Mouse (Mus musculus) embryonic fibroblast, embryonic 13.5 days (primary cell): ENCODE data around the gene Sipa1l3. TPM values are rescaled to one million over a fixed set of nuclear protein-coding genes. Genes with fewer than 3 reads are reported as not detected.

ENCODE experiments used
- H3K27ac ChIP-seq: 2 replicates; pipeline ENCODE4 v1.5.1; 2012; ENCODE audit warnings: low read length, control low read depth, inconsistent platforms; ENCODE audit not compliant: insufficient read depth
- H3K4me1 ChIP-seq: 2 replicates; pipeline ENCODE4 v1.6.1; 2011; ENCODE audit warnings: low read length; ENCODE audit not compliant: control insufficient read depth, insufficient read depth
- H3K4me3 ChIP-seq: 2 replicates; pipeline ENCODE4 v1.5.1; 2011; ENCODE audit warnings: mild to moderate bottlenecking, control low read depth, low read length; ENCODE audit not compliant: insufficient read depth
- CTCF ChIP-seq: IDR thresholded peaks from 2 replicates; pipeline ENCODE4 v1.5.1; 2011; ENCODE audit warnings: mild to moderate bottlenecking, control low read depth, low read length, moderate library complexity, borderline replicate concordance; ENCODE audit not compliant: insufficient read depth
- POLR2A ChIP-seq: IDR thresholded peaks from 2 replicates; pipeline ENCODE4 v1.6.1; 2011; ENCODE audit warnings: low read depth, mild to moderate bottlenecking, control low read depth, low read length, moderate library complexity
- polyA plus RNA-seq: library from polyadenylated mRNA; stranded (reverse); fragments of >200 nt; gene quantifications from 2 replicates; pipeline ENCODE4 v1.2.4, GENCODE M21; 2011; ENCODE audit warnings: low read depth; ENCODE audit not compliant: missing spikeins, insufficient read length

The Sipa1l3 gene
- polyA plus RNA-seq, 1 experiment = 22.0 TPM

DNA sequence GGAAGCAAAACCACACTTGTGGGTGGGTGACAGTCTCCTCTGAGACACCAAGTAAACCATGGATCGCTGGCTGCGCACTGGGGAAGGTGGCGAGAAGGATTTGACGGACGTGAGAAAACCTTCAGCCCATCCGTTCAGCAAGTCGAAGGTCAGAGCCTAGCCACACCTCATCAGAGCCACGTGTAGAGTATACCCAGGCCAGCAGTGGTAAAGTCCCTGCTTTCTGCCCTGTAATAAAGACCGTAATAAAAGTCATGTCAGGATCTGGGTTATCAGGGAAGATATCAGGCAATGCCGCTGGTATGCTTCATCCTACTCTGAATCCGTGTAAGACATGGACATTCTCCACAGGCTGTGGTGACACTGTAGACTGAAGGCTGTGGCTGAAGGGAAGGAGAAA is 23.6 kb downstream of the Sipa1l3 start:
- H3K27ac ChIP-seq = no peak overlapping the region
- TF ChIP-seq CTCF (no peak), POLR2A (no peak)
- peaks cover 12% of the 10 kb centered on the region for H3K4me1 ChIP-seq
- H3K4me3 ChIP-seq = no peak overlapping the region

GRCm38 (mm10) chr7:29494015-29494414 is 24.4 kb downstream of the Sipa1l3 start:
- Histone ChIP-seq H3K27ac (no peak overlapping the region), H3K4me3 (no peak overlapping the region), H3K4me1 (peaks cover 17% of the 10 kb centered on the region)
- TF ChIP-seq CTCF (no peak), POLR2A (no peak)

GRCm38 (mm10) chr7:29492992-29493391 is 25.4 kb downstream of the Sipa1l3 start:
- peaks cover 17% of the 10 kb centered on the region for H3K4me1 ChIP-seq
- H3K27ac ChIP-seq = no peak overlapping the region
- no peak overlapping the region for H3K4me3 ChIP-seq
- TF ChIP-seq CTCF (no peak), POLR2A (no peak)

- TF ChIP-seq CTCF (no peak), POLR2A (no peak)
- Histone ChIP-seq H3K4me3 (no peak overlapping the region), H3K27ac (peak overlapping the region; percentile 35), H3K4me1 (peaks cover 15% of the 10 kb centered on the region)
Observed at GRCm38 (mm10) chr7:29491861-29492260, 26.6 kb downstream of the Sipa1l3 start.

GRCm38 (mm10) chr7:29491471-29491755 is 27.0 kb downstream of the Sipa1l3 start:
- peaks cover 10% of the 10 kb centered on the region for H3K4me1 ChIP-seq
- peak overlapping the region; percentile 88 for H3K27ac ChIP-seq
- TF ChIP-seq CTCF = no peak
- H3K4me3 ChIP-seq = no peak overlapping the region

DNA sequence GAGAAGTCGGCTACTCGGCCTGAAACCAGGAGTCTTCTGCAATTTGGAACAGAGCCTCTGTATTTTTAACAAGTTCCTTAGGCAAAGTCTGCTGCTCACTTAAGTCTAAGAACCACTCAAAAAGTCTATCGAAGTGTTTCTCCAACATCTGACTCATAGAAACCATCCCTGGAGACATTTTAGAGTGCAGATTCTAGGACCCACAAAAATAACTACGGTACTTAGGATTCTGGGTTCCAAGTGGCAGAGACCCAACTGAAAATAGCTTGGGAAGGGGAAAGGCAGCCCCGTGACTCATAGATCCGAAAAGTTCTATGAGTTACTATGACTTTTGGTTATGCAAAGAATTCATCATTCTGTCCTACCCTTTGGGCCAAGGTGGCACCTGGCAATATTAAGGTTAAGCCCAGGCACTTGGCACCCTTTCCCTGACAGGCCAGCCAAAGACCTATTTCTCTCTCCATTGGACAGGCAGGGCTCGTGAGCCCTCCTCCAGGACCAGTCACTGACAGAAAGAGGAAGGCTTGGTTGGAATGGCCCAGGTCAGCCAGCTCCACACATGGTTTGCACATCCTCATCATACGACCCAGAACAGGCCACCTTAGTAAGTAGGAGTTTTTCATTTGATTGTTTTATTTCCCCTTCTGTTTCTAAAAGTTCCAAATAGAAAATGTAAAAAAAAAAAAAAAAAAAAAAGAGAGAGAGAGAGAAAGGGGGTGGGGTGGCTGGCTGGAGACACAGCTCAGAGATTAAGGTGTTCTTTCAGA is 27.6 kb downstream of the Sipa1l3 start:
- peaks cover 8% of the 10 kb centered on the region for H3K4me1 ChIP-seq
- no peak overlapping the region for H3K4me3 ChIP-seq
- no peak for TF ChIP-seq CTCF
- no peak for TF ChIP-seq POLR2A
- H3K27ac ChIP-seq = peak overlapping the region; percentile 88

GRCm38 (mm10) chr7:29489851-29490250 is 28.6 kb downstream of the Sipa1l3 start:
- Histone ChIP-seq H3K27ac (peak overlapping the region; percentile 88), H3K4me1 (peaks cover 8% of the 10 kb centered on the region), H3K4me3 (no peak overlapping the region)
- TF ChIP-seq POLR2A (no peak), CTCF (no peak)

GRCm38 (mm10) chr7:29489364-29489763 is 29.1 kb downstream of the Sipa1l3 start:
- Histone ChIP-seq H3K4me3 (no peak overlapping the region), H3K4me1 (peaks cover 10% of the 10 kb centered on the region), H3K27ac (peak overlapping the region; percentile 88)
- TF ChIP-seq POLR2A (no peak), CTCF (no peak)

- peaks cover 8% of the 10 kb centered on the region for H3K4me1 ChIP-seq
- TF ChIP-seq CTCF (no peak), POLR2A (no peak)
- no peak overlapping the region for H3K27ac ChIP-seq
- H3K4me3 ChIP-seq = no peak overlapping the region
Observed at GRCm38 (mm10) chr7:29486753-29487152, 31.7 kb downstream of the Sipa1l3 start.

- TF ChIP-seq CTCF (no peak), POLR2A (no peak)
- Histone ChIP-seq H3K4me3 (no peak overlapping the region), H3K4me1 (peaks cover 8% of the 10 kb centered on the region), H3K27ac (peak overlapping the region; percentile 59)
Observed at GRCm38 (mm10) chr7:29485721-29486120, 32.7 kb downstream of the Sipa1l3 start.
